Mouse (Mus musculus) right cerebral cortex, postnatal 10 days (tissue): Measurements from ENCODE around the gene Pip4k2a.

Source experiments
- DNase-seq, 2 experiments: peaks; one replicate each; pipeline ENCODE4 v3.0.0; 2021; ENCODE audit warnings: low spot score in 2 of 2

The Pip4k2a gene

GRCm38 (mm10) chr2:18923806-18924595 lies 73.9 kb downstream of the Pip4k2a start:
- DNase-seq: no peak

- DNase-seq: no peak
These were observed 74.8 kb downstream of the Pip4k2a start for GRCm38 (mm10) chr2:18923098-18923649.

GRCm38 (mm10) chr2:18921570-18922180 lies 76.3 kb downstream of the Pip4k2a start:
- DNase-seq: no peak

GRCm38 (mm10) chr2:18920461-18920877 lies 77.5 kb downstream of the Pip4k2a start:
- DNase-seq: no peak

GRCm38 (mm10) chr2:18919797-18920354 lies 78.0 kb downstream of the Pip4k2a start:
- no peak for DNase-seq

- DNase-seq: no peak
These were observed 80.1 kb downstream of the Pip4k2a start for GRCm38 (mm10) chr2:18917838-18918237.

GRCm38 (mm10) chr2:18917380-18917750 lies 80.6 kb downstream of the Pip4k2a start:
- no peak for DNase-seq

- DNase-seq: no peak
These were observed 81.1 kb downstream of the Pip4k2a start for GRCm38 (mm10) chr2:18916615-18917379.

GRCm38 (mm10) chr2:18916042-18916407 lies 81.9 kb downstream of the Pip4k2a start:
- DNase-seq: no peak

- no peak for DNase-seq
These were observed 82.4 kb downstream of the Pip4k2a start for GRCm38 (mm10) chr2:18915372-18916041.

- no peak for DNase-seq
These were observed 83.2 kb downstream of the Pip4k2a start for GRCm38 (mm10) chr2:18914750-18915149.

- DNase-seq: no peak
These were observed 84.3 kb downstream of the Pip4k2a start for GRCm38 (mm10) chr2:18913642-18914041.

- DNase-seq: no peak
These were observed 86.5 kb downstream of the Pip4k2a start for GRCm38 (mm10) chr2:18911251-18911934.

GRCm38 (mm10) chr2:18910209-18910608 lies 87.7 kb downstream of the Pip4k2a start:
- DNase-seq: no peak

- DNase-seq: no peak
These were observed 88.2 kb downstream of the Pip4k2a start for GRCm38 (mm10) chr2:18909713-18910112.

- DNase-seq: no peak
These were observed 90.7 kb downstream of the Pip4k2a start for GRCm38 (mm10) chr2:18907269-18907668.

- DNase-seq: peak; percentile 63 to 72
These were observed 91.4 kb downstream of the Pip4k2a start for GRCm38 (mm10) chr2:18906421-18907084.

- no peak for DNase-seq
These were observed 94.4 kb downstream of the Pip4k2a start for GRCm38 (mm10) chr2:18903301-18904068.

- no peak for DNase-seq
These were observed 96.8 kb downstream of the Pip4k2a start for GRCm38 (mm10) chr2:18901133-18901532.

- no peak for DNase-seq
These were observed 97.3 kb downstream of the Pip4k2a start for GRCm38 (mm10) chr2:18900635-18901034.
